Mouse (Mus musculus): ENCODE results near the gene Adora3. TPM values are rescaled to one million over a fixed set of nuclear protein-coding genes. Genes with fewer than 3 reads are reported as not detected.

Gene Adora3
- polyA plus RNA-seq, 1 experiment from 2014 or later: 0.72 TPM

DNA sequence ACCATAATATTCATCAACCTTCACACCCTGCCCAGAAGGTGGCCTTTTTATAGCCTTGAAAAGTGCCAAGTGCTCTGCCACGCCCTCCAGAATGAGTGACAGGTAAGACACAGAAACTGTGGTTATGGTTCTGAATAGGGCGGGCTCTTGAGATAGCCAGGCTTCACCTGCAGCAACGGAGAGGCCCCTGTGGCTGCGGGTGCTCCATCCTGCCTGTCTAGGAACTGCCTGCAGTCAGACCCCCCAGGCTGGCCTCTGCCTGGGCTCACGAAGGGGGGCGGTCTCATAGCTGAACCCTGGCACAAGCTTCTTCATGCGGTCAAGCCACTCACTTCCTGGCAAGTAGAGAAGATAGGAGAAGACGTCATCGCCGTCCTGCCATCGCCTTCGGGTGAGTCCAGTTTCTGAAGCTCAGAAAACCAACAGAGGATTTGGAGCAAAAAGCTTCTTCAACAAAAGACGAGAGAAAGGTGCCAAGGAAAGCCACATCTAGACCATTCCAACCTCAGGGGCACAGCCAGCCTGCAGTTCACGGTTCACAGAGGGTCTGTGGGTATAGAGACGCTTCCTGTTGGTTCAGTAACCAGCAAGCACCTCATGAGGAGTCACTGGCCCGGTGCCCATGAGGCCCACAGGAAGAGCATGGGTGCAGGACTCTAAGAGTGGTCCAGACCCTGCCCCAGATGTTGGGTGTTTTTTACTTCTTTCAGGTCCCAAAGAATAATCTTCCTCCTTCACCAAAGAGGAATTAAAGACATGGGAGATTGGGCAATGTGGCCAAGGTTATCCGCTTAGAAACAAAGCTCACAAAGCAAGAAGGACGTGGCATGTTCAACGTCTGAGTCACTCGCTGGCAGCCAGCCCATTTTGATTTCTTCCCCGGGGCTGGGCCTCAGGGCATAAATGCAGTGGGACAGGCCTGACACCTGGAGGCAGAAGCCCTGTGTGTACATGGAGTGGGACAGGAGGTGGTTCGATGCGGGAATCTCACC lies 24.2 kb downstream of the Adora3 start:
- peak; percentile 86 for ATAC-seq
- WGBS: 57% methylated on average over 23 of the region's 23 CpGs
- peaks cover 22% of the 10 kb centered on the region for H3K4me1 ChIP-seq (ENCODE audit: control insufficient read depth, insufficient read depth, low read length)
- H3K4me2 ChIP-seq (ENCODE audit: low read depth, low read length): 0 out of 2 replicates have a peak overlapping the region, but pooled peaks have one; percentile 24
- H3K27me3 ChIP-seq (replicated peaks; ENCODE audit: control insufficient read depth, insufficient read depth, low read length): no peaks in the 10 kb centered on the region
- H3K36me3 ChIP-seq (ENCODE audit: control insufficient read depth, insufficient read depth, low read length): no peaks in the 10 kb centered on the region
- no peaks in the 10 kb centered on the region for H3K9me3 ChIP-seq (ENCODE audit: control insufficient read depth, low read length)
- peak overlapping the region; percentile 81 for H3K27ac ChIP-seq (ENCODE audit: low read length)
- peak overlapping the region; percentile 23; the same call in 1 of the 2 replicates for H3K9ac ChIP-seq (ENCODE audit: low read depth, low read length)
- no peak overlapping the region for H3K4me3 ChIP-seq (ENCODE audit: low read length)

GRCm38 (mm10) chr3:105896811-105897210 lies 26.2 kb downstream of the Adora3 start:
- Histone ChIP-seq H3K4me2 (ENCODE audit: low read depth, low read length) (no peak overlapping the region), H3K36me3 (ENCODE audit: control insufficient read depth, insufficient read depth, low read length) (no peaks in the 10 kb centered on the region), H3K4me3 (ENCODE audit: low read length) (no peak overlapping the region), H3K27me3 (replicated peaks; ENCODE audit: control insufficient read depth, insufficient read depth, low read length) (no peaks in the 10 kb centered on the region), H3K4me1 (ENCODE audit: control insufficient read depth, insufficient read depth, low read length) (peaks cover 18% of the 10 kb centered on the region), H3K9me3 (ENCODE audit: control insufficient read depth, low read length) (no peaks in the 10 kb centered on the region), H3K27ac (ENCODE audit: low read length) (no peak overlapping the region), H3K9ac (ENCODE audit: low read depth, low read length) (no peak overlapping the region)
- WGBS: 88% methylated on average over 3 of the region's 3 CpGs
- ATAC-seq: no peak

DNA sequence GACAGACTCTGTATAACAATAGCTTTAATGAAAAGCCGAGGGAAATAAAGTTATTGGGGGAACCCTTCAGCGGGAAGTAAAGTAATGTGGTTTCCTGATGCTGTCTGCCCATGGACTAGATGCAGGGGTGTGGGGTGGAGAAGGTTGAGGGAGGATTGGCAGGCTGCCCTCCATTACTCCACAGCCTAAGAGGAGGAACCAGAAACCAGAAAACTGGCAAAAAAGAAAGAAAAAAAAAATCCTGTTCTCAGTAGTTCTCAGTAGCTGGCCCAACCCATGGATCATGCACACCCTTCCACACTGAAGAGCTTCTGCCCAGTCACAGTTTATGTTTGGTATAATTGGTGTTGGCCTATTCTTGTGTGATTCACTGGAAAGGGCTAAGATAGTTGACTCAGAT lies 27.7 kb downstream of the Adora3 start:
- Histone ChIP-seq H3K36me3 (ENCODE audit: control insufficient read depth, insufficient read depth, low read length) (no peaks in the 10 kb centered on the region), H3K9me3 (ENCODE audit: control insufficient read depth, low read length) (no peaks in the 10 kb centered on the region), H3K9ac (ENCODE audit: low read depth, low read length) (no peak overlapping the region), H3K4me3 (ENCODE audit: low read length) (no peak overlapping the region), H3K4me1 (ENCODE audit: control insufficient read depth, insufficient read depth, low read length) (peaks cover 18% of the 10 kb centered on the region), H3K4me2 (ENCODE audit: low read depth, low read length) (no peak overlapping the region), H3K27me3 (replicated peaks; ENCODE audit: control insufficient read depth, insufficient read depth, low read length) (no peaks in the 10 kb centered on the region), H3K27ac (ENCODE audit: low read length) (no peak overlapping the region)
- WGBS: 76% methylated on average over 2 of the region's 2 CpGs
- ATAC-seq: no peak

- Histone ChIP-seq H3K36me3 (ENCODE audit: control insufficient read depth, insufficient read depth, low read length) (no peaks in the 10 kb centered on the region), H3K4me1 (ENCODE audit: control insufficient read depth, insufficient read depth, low read length) (peaks cover 15% of the 10 kb centered on the region), H3K27ac (ENCODE audit: low read length) (no peak overlapping the region), H3K9ac (ENCODE audit: low read depth, low read length) (no peak overlapping the region), H3K4me3 (ENCODE audit: low read length) (no peak overlapping the region), H3K4me2 (ENCODE audit: low read depth, low read length) (no peak overlapping the region), H3K9me3 (ENCODE audit: control insufficient read depth, low read length) (no peaks in the 10 kb centered on the region), H3K27me3 (replicated peaks; ENCODE audit: control insufficient read depth, insufficient read depth, low read length) (no peaks in the 10 kb centered on the region)
- no peak for ATAC-seq
- 90% methylated on average over 11 of the region's 11 CpGs for WGBS
Observed at GRCm38 (mm10) chr3:105898861-105899260, 28.2 kb downstream of the Adora3 start.

DNA sequence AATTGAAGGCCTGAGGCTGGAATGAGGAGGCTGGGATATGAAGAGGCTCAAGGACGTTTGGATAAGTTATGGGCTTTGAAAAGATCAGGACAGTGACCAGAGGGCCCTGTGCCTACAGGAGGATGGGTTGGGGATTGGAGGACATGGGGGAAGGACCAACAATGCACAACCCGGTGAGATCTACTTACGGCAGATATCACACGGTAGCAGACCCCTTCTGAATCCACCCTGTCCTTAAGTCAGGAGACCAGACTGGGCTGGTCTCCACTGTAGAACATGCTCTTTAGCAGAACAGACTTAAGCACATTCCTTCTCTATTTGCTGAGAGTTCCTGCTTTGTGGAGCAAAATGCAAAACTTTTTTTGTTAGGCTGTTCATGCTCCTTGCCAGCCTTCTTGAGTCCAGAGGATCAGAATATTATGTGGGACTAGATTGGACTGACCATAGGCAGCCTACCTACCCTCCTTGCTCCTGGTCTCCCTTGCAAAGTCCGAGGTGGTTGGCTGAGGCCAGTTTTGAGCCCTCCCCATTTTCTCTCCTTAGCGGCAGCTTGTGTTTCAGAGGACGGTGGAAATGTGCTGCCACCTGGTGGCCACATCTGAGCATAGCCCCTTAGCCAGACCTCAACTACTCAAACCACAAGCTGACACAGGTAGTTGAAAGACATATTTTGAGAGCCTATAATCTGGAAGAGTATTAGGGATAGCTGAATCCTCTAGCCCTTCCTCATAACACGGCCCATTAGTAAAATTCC lies 28.9 kb downstream of the Adora3 start:
- no peak overlapping the region for H3K4me2 ChIP-seq (ENCODE audit: low read depth, low read length)
- peaks cover 8% of the 10 kb centered on the region for H3K4me1 ChIP-seq (ENCODE audit: control insufficient read depth, insufficient read depth, low read length)
- no peak overlapping the region for H3K9ac ChIP-seq (ENCODE audit: low read depth, low read length)
- 40% methylated on average over 8 of the region's 8 CpGs for WGBS
- H3K4me3 ChIP-seq (ENCODE audit: low read length): no peak overlapping the region
- peak; percentile 13; the same call in 1 of the 2 replicates for ATAC-seq
- no peaks in the 10 kb centered on the region for H3K9me3 ChIP-seq (ENCODE audit: control insufficient read depth, low read length)
- no peaks in the 10 kb centered on the region for H3K36me3 ChIP-seq (ENCODE audit: control insufficient read depth, insufficient read depth, low read length)
- H3K27ac ChIP-seq (ENCODE audit: low read length): no peak overlapping the region
- H3K27me3 ChIP-seq (replicated peaks; ENCODE audit: control insufficient read depth, insufficient read depth, low read length): no peaks in the 10 kb centered on the region

- no peaks in the 10 kb centered on the region for H3K27me3 ChIP-seq (replicated peaks; ENCODE audit: control insufficient read depth, insufficient read depth, low read length)
- H3K4me1 ChIP-seq (ENCODE audit: control insufficient read depth, insufficient read depth, low read length): peaks cover 2% of the 10 kb centered on the region; the same call in 1 of the 2 replicates
- H3K4me3 ChIP-seq (ENCODE audit: low read length): no peak overlapping the region
- no peak overlapping the region for H3K9ac ChIP-seq (ENCODE audit: low read depth, low read length)
- no peak overlapping the region for H3K27ac ChIP-seq (ENCODE audit: low read length)
- no peak for ATAC-seq
- no peak overlapping the region for H3K4me2 ChIP-seq (ENCODE audit: low read depth, low read length)
- no peaks in the 10 kb centered on the region for H3K36me3 ChIP-seq (ENCODE audit: control insufficient read depth, insufficient read depth, low read length)
- 78% methylated on average over 6 of the region's 6 CpGs for WGBS
- no peaks in the 10 kb centered on the region for H3K9me3 ChIP-seq (ENCODE audit: control insufficient read depth, low read length)
Observed at GRCm38 (mm10) chr3:105900266-105900665, 29.6 kb downstream of the Adora3 start.

GRCm38 (mm10) chr3:105900716-105901115 lies 30.1 kb downstream of the Adora3 start:
- Histone ChIP-seq H3K36me3 (ENCODE audit: control insufficient read depth, insufficient read depth, low read length) (no peaks in the 10 kb centered on the region), H3K4me2 (ENCODE audit: low read depth, low read length) (no peak overlapping the region), H3K4me3 (ENCODE audit: low read length) (no peak overlapping the region), H3K27me3 (replicated peaks; ENCODE audit: control insufficient read depth, insufficient read depth, low read length) (no peaks in the 10 kb centered on the region), H3K27ac (ENCODE audit: low read length) (no peak overlapping the region), H3K9ac (ENCODE audit: low read depth, low read length) (no peak overlapping the region), H3K4me1 (ENCODE audit: control insufficient read depth, insufficient read depth, low read length) (no peaks in the 10 kb centered on the region), H3K9me3 (ENCODE audit: control insufficient read depth, low read length) (no peaks in the 10 kb centered on the region)
- ATAC-seq: no peak
- WGBS: 77% methylated on average over 3 of the region's 3 CpGs

- Histone ChIP-seq H3K9me3 (ENCODE audit: control insufficient read depth, low read length) (no peaks in the 10 kb centered on the region), H3K9ac (ENCODE audit: low read depth, low read length) (no peak overlapping the region), H3K4me1 (ENCODE audit: control insufficient read depth, insufficient read depth, low read length) (no peaks in the 10 kb centered on the region), H3K4me2 (ENCODE audit: low read depth, low read length) (no peak overlapping the region), H3K36me3 (ENCODE audit: control insufficient read depth, insufficient read depth, low read length) (no peaks in the 10 kb centered on the region), H3K27ac (ENCODE audit: low read length) (no peak overlapping the region), H3K27me3 (replicated peaks; ENCODE audit: control insufficient read depth, insufficient read depth, low read length) (no peaks in the 10 kb centered on the region), H3K4me3 (ENCODE audit: low read length) (no peak overlapping the region)
- ATAC-seq: no peak
- WGBS: 68% methylated on average over 4 of the region's 4 CpGs
Observed at GRCm38 (mm10) chr3:105901468-105901867, 30.8 kb downstream of the Adora3 start.

GRCm38 (mm10) chr3:105904213-105904612 lies 33.6 kb downstream of the Adora3 start:
- Histone ChIP-seq H3K9me3 (ENCODE audit: control insufficient read depth, low read length) (no peaks in the 10 kb centered on the region), H3K27ac (ENCODE audit: low read length) (no peak overlapping the region), H3K9ac (ENCODE audit: low read depth, low read length) (no peak overlapping the region), H3K36me3 (ENCODE audit: control insufficient read depth, insufficient read depth, low read length) (no peaks in the 10 kb centered on the region), H3K27me3 (replicated peaks; ENCODE audit: control insufficient read depth, insufficient read depth, low read length) (no peaks in the 10 kb centered on the region), H3K4me2 (ENCODE audit: low read depth, low read length) (no peak overlapping the region), H3K4me3 (ENCODE audit: low read length) (no peak overlapping the region), H3K4me1 (ENCODE audit: control insufficient read depth, insufficient read depth, low read length) (no peaks in the 10 kb centered on the region)
- ATAC-seq: no peak
- 63% methylated on average over 4 of the region's 4 CpGs for WGBS
